Mouse (Mus musculus): ENCODE data around the gene Arfgap3.
"Not testable (repeated sequence)": the region's sequence is repeated elsewhere in the genome, so short reads cannot be mapped to it uniquely, and the experiment has no call there.

The Arfgap3 gene

GRCm38 (mm10) chr15:83349954-83350711, at the start of gene Arfgap3:
Arfgap3 (minus strand) TSS chr15:83350247.
- DNase-seq (ENCODE audit: low read depth): peak; percentile 94

- peak; percentile 28 for DNase-seq (ENCODE audit: low read depth)
Observed at GRCm38 (mm10) chr15:83392722-83393121, 42.7 kb upstream of the Arfgap3 start.

GRCm38 (mm10) chr15:83387911-83388310, 37.9 kb upstream of the Arfgap3 start:
- no peak for DNase-seq (ENCODE audit: low read depth)

GRCm38 (mm10) chr15:83383633-83384032, 33.6 kb upstream of the Arfgap3 start:
- DNase-seq (ENCODE audit: low read depth): no peak

- DNase-seq (ENCODE audit: low read depth): no peak
Observed at GRCm38 (mm10) chr15:83383136-83383535, 33.1 kb upstream of the Arfgap3 start.

- DNase-seq (ENCODE audit: low read depth): no peak
Observed at GRCm38 (mm10) chr15:83382467-83382866, 32.4 kb upstream of the Arfgap3 start.

GRCm38 (mm10) chr15:83377153-83377552, 27.1 kb upstream of the Arfgap3 start:
- no peak for DNase-seq (ENCODE audit: low read depth)

- DNase-seq (ENCODE audit: low read depth): no peak
Observed at GRCm38 (mm10) chr15:83375136-83375535, 25.1 kb upstream of the Arfgap3 start.

GRCm38 (mm10) chr15:83374076-83374475, 24.0 kb upstream of the Arfgap3 start:
- DNase-seq (ENCODE audit: low read depth): no peak

- DNase-seq (ENCODE audit: low read depth): not testable (repeated sequence)
Observed at GRCm38 (mm10) chr15:83368702-83369101, 18.7 kb upstream of the Arfgap3 start.

GRCm38 (mm10) chr15:83368261-83368660, 18.2 kb upstream of the Arfgap3 start:
- peak; percentile 11 for DNase-seq (ENCODE audit: low read depth)

GRCm38 (mm10) chr15:83366933-83367552, 17.0 kb upstream of the Arfgap3 start:
- DNase-seq (ENCODE audit: low read depth): peak; percentile 80

- DNase-seq (ENCODE audit: low read depth): no peak
Observed at GRCm38 (mm10) chr15:83365697-83366096, 15.7 kb upstream of the Arfgap3 start.

GRCm38 (mm10) chr15:83364194-83364593, 14.1 kb upstream of the Arfgap3 start:
- no peak for DNase-seq (ENCODE audit: low read depth)

GRCm38 (mm10) chr15:83362813-83363212, 12.8 kb upstream of the Arfgap3 start:
- DNase-seq (ENCODE audit: low read depth): not testable (repeated sequence)

GRCm38 (mm10) chr15:83360899-83361298, 10.9 kb upstream of the Arfgap3 start:
- not testable (repeated sequence) for DNase-seq (ENCODE audit: low read depth)

- no peak for DNase-seq (ENCODE audit: low read depth)
Observed at GRCm38 (mm10) chr15:83360140-83360539, 10.1 kb upstream of the Arfgap3 start.

GRCm38 (mm10) chr15:83358476-83358875, 8.4 kb upstream of the Arfgap3 start:
- no peak for DNase-seq (ENCODE audit: low read depth)

GRCm38 (mm10) chr15:83351546-83351945, 1.5 kb upstream of the Arfgap3 start:
- DNase-seq (ENCODE audit: low read depth): no peak

GRCm38 (mm10) chr15:83350859-83351258, 812 bp upstream of the Arfgap3 start:
- no peak for DNase-seq (ENCODE audit: low read depth)

GRCm38 (mm10) chr15:83349225-83349953, 658 bp downstream of the Arfgap3 start:
- DNase-seq (ENCODE audit: low read depth): no peak

GRCm38 (mm10) chr15:83348747-83349146, 1.3 kb downstream of the Arfgap3 start:
- DNase-seq (ENCODE audit: low read depth): peak; percentile 11
